Mouse (Mus musculus) urinary bladder, postnatal 10 days (tissue): ENCODE results near the gene Tmx2.
"Not testable (repeated sequence)": the region's sequence is repeated elsewhere in the genome, so short reads cannot be mapped to it uniquely, and the experiment has no call there.

Experiments used
- DNase-seq: peaks from one replicate; pipeline ENCODE4 v3.0.0; 2022; ENCODE audit warnings: low spot score

Tmx2 gene

DNA sequence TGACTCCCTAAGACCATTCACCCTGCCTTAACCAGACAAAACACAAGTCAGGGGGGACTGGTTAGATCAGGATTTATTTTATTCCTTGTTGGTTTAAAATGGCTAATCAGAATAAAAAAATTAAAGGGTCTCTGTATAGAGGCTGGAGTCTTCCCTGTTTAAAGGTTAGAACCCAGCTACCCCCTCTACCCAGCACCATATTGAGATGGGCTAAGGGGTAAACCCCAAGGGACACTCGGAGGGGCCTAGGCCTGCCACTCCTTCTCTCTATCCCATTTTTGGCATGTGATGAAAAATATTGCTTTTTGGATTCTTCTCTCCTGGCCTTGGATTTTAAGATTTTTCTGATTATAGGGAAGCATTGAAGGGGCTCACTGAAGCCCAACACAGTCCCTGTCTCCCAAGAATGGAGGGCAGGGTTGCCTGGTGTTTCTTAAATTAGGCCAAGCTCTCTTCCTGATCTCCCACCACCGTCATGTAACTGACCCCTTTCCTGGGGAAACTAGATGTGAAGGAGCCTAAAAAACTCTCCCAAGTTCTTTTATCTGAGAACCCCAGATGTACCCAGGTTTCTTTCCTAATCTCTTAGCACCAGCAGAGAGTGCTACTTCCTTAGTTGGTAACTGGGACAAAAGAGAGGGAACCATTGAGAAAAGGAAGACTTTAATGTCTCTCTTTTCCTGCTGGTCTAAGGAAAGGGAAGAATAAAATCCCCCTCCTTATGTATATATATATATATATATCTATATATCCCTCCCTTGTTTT lies 9.3 kb upstream of the Tmx2 start:
- no peak for DNase-seq

DNA sequence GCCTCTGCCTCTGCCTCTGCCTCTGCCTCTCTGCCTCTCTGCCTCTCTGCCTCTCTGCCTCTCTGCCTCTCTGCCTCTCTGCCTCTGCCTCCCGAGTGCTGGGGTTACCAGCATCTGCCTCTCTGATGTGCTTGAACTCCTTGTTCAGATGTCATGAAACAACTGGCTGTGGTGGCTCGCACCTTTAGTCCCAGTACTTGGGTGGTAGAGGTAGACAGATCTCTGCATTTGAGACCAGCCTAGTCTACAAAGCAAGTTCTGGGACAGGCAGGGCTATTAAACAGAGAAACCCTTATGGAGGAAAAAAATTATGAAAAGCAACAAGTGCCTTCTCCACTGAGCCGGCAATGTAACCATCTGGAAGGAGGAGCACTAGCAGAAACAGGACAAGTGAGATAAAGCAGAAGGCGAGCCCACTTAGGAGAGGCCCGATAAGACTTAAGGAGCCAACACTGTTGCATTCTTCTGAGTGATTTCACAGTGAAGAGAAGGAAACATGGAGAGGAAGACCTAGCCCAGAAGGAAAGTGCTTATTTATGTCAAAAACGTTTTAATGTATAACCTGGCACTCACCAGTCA lies 3.8 kb upstream of the Tmx2 start:
- DNase-seq = no peak

DNA sequence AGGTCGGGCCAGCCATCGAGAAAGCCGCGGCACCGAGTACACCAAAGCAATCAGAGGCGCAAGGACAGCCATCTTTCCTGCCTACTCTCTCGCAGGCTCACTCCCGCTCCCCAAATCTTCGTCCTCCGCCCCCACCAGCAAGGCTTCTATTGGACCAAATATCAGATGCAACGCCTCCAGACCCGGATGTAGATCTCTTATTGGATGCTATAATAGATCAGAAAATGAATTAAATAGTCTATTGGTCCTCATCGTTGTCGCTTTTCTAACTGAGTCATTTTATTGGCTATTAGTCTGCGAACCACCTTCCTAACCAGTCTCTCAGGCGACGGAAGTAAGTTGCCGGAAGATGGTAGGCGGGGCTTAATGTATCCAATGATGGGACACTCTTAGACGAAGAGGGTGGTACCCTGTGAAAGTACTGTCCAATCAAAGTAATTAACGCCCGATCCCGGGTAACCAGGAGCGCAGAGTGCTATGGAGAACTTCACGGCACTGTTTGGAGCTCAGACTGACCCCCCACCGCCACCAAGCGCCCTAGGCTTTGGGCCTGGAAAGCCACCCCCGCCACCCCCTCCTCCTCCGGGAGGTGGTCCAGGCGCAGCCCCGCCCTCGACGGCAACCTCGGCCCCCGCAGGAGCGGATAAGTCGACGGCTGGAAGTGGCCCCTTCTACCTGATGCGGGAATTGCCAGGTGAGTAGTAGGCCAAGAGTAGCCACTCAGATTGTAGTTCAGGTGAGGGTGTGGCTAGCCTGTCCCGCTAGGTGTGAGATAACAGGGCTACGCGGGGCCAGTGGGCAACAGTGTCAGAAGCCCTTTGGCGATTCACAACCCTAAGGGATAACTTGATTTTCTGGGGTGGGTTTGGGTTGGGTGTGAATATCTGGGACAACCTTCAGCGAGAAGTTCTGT lies 716 bp downstream of the Tmx2 start, which contains the start of the genes Gm28635 and Med19:
Gene Gm28635 (minus strand): TSS at position 74 of the 913 bp plus-strand sequence.
Gene Med19 (plus strand): TSS at position 435 of the 913 bp plus-strand sequence.
- peak; percentile 54 for DNase-seq

DNA sequence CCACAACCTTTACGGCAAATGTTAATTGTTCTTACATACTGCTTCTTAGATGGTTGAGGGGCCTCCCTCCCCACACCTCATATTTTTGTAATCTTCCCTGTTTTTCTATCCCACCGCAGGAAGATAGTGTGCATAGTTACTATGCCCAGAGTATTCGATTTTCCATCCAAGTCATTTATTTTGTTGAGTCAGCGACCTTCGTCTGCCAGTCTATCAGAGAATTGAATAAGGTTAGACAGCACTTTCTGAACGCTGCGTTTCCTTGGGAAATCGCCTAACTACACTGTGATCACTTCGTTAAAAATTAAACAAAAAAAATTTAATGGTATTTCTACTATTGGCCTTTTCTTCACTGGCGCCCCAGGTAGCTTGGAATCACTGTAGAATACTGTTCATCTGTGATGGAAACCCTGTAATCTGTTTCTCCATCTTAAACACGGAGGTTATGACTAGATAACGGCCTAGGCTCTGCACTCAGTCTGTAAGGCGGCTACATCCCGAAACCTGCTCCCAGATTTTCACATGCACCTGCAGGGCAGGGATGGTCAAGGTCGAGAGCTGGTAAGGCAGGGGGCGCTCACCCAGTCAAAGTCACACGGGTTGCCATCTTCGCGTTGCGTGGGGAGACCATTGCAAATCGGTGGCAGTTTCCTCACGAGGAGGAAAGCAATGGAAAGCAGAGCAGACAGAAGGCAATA lies 1.5 kb downstream of the Tmx2 start:
- DNase-seq = no peak

DNA sequence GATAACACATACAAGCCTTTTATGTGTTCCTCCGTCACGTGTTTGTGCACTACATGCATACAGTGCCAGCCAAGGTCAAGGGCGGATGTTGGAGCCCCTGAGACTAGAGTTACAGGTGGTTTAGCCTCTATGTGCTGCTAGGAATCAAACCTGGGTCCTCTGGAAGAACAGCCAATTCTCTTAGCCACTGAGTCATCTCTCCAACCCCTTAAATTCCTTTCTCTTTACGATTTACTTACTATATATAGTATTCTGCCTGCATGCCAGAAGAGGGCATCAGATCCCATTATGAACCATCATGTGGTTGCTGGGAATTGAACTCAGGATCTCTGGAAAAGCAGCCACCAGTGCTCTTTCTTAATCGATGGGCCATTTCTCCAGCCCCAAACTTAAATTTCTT lies 7.4 kb downstream of the Tmx2 start:
- DNase-seq = not testable (repeated sequence)

DNA sequence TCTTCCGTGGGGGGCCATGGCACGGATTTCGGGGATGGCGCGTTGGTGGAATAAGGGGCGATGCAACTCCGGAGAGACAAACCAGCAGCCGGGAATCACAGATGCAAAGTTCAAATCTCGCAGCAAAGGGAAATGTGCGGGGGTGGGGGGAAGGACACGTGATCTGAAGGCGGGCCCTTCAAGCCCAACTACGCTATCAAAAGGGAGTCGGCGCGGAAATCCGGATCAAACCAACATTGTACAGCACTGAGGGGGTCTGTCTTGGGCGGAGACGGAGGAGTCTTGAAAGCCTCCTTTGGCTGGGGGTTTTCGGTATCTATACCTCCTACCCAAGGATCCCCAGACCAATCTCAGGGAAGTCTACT lies 8.4 kb downstream of the Tmx2 start, which contains the start of gene Selenoh:
Gene Selenoh (minus strand): TSS at position 202 of the 365 bp plus-strand sequence.
- peak; percentile 38 for DNase-seq

DNA sequence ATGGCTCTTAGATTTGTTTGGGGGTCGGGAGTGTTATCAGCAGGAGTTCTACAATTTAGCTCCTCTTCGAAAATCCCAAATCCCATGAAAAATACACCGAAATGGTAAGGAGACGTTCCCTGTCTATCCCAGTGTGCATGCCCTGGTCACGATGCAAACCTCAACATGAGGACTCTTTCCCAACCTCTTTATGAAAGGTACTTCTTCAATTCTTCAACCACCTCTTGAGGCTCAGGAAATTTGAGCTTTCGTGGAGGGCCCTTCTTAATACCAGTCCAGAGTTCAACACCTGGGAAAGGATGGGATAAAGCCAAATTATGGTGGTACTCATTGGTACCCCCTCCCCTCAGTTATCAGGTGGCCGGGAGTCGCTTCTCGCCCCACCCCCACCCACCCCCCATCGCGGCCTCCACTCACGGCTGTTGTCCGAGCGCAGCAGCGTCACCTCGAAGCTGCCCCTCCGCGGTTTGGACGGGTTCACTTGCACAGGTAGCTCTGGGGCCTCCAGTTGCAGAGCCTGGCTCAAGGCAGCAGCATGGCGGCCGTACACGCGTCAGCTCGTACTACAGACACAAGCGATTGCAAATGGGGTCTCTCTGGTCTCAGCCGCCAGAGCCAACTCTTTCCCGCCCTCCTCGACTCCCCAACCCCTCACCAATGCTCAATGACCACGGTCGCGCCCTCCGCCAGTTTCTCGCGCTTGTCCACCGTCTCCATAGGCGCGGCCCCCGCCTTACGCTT lies 8.9 kb downstream of the Tmx2 start:
- no peak for DNase-seq

DNA sequence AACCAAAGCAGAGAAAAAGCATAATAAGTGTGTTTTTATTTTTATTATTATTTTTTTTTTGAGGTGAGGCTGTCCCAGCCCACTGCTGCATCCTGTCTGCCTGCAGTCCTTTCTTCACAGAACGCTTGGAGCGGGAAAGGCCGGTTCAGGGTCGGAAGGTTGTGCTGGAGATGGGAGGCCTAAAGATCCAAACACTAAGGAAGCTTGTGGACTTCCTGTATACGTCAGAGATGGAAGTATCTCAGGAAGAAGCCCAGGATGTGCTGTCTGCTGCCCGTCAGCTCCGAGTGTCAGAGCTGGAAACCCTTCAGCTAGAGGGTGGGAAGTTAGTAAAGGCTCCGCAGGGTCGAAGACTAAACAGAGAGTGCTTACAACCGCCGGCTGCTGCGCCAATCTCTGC lies 12.9 kb downstream of the Tmx2 start:
- DNase-seq = no peak

DNA sequence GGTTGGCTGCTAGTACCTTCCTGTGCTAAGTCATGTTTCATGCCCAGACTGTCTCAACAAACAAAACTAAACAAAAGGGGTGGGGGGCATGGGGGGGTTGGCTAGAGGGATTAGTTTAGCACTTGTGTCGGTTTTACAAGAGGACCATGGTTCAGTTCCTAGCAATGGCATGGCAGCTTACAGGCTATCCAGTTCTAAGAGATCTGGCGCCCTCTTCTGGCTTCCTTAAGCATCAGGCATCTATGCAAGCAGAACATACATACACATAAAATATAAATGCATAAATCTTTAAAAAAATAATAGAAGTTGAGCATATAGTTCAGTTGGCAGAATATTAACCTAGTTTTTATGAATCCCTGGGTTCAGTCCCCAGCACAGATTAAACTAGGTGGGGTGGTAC lies 16.1 kb downstream of the Tmx2 start:
- DNase-seq = no peak

DNA sequence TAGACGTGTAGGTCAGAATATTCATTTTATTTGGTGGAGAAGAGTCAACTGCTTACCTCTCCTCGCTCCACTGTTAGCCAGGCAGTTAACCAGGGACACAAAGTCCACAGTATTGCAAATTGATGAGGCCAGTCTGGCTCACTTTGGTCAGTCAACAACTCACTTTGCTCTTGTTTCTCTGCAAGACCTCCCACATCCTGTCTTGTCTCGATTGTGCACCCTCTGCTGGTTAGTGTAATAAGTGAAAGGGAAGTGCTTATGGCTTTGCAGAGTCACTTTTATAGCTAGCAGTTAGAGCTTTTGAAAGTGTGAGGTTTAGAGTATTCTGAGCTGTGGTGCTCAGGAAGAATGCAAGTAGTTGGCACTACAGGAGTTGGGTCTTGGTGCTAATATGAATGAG lies 18.7 kb downstream of the Tmx2 start:
- DNase-seq = no peak

DNA sequence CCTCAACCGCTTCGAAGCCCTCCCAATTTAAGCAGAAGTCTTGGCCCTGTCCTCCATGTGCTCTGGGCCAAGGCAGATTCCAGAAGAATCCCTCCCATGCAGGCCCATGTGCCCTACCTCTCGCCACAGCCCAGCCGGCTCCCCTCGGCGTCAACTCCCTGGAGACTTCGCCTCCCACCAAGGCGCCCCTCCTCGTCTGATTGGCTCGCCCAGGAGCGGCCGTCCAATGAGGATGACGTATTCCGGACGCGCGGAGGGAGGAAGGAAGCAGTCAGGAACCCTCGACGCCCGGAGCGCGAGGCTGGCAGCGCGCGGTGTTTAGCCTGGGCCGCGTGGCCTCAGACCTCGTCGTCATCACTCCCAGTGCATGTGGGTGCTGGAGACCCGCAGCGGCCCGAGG lies 20.1 kb downstream of the Tmx2 start, which contains the start of gene Btbd18:
Gene Btbd18 (plus strand): TSS at position 274 of the 400 bp plus-strand sequence.
- no peak for DNase-seq

DNA sequence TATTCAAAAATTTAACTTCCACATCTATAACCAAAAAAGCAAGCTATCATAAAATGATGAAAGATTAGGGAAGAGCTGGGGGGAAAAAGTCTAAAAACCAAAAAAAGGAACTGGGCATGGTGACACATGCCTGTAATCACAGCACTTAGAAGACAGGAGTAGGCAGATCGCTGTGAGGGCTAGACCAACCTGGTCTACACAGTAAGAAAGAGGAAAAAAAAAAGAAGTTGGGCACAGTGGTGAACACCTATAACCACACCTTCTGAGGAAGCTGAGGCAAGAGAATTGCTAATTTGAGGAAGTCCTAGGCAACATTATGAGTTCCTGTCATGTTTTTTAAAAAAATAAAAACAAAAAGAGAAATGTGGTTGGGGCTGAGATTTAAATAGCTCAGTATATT lies 23.1 kb downstream of the Tmx2 start:
- DNase-seq = no peak

DNA sequence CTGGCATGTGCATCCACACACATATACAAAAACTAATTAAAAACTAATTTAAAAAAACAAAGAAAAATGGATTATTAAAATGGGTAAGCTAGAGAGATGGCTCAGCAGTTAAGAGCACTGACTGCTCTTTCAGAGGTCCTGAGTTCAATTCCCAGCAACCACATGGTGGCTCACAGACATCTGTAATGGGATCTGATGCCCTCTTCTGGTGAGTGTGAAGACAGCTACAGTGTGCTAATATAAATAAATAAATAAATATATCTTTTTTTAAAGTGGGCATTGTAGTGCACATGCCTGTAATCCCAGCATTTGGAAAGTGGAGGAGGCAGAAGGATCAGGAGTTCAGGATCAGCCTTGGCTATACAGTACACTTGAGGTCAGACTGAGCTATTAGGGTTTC lies 25.6 kb downstream of the Tmx2 start:
- DNase-seq = no peak

DNA sequence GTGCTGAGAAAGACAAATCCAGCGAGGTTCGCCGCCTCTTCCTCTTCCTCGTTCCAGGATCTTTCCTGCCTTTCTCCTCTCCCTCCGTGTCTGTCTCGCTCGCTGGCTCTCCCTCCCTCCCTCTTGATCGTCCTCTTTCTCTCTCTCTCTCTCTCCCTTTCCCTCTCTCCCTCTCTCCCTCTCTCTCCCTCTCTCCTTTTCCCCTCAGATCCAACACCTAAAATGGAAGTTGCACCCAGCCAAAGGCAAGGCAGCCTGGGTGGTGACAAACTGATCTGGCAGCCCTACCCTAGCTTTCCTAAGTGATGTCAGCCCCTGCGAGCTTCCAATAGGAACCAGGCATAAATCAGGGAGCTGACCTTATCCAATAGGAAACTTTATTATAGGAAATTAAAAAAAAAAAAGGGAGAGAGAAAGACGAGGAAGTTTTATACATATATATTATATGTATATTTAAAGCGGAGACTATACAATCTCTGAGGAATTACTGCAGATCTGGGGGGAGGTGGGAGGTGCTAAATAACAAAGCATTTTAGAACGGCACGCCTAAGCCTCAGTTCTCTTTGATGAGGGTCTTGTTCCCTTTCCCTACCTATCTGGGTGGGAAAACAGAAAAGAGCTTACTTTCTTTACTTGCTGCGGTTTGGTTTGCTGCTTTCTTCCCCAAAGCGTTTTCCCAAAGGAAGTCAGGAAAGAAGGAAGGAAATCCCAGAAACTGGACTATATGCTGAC lies 28.3 kb downstream of the Tmx2 start, which contains the start of gene Ctnnd1:
Gene Ctnnd1 (minus strand): TSS at position 302 of the 732 bp plus-strand sequence.
- DNase-seq = peak; percentile 34

DNA sequence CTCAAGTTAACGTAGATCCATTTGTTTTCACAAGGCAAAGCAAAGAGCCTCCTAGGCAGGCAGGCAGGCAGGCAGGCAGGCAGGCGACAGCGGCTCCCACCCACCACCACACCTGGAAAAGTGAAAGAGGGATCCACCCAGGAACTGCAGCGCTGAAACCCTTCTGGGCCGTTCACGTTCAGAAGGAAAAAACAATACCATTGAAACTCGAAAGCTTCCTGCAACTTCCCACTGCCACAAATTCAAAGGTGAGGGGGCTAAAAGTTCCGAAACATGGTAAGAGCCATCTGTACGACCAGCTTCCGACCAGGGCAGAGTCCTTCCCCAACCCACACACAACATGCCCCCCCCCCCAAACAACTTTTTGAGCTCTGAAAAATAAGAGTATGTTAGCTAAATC lies 29.3 kb downstream of the Tmx2 start:
- DNase-seq = no peak

DNA sequence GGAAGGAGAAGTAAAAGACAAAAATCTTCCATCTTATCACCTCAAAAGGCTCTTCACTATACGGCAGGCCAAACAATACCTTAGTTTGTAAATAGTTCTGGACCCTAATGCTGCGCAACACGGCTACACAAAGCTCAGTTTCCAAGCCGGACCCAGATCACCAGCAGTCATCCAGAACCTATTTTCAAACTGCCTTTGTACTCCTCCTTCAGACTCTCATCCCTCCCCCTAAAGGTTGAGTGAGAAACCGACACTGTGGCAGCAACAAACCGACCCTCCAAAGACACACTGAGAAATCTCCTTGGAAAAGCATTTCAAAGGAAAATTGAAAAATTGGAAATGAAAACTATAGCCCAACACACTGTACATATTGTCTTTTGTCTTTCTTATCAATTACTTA lies 30.6 kb downstream of the Tmx2 start:
- DNase-seq = no peak

DNA sequence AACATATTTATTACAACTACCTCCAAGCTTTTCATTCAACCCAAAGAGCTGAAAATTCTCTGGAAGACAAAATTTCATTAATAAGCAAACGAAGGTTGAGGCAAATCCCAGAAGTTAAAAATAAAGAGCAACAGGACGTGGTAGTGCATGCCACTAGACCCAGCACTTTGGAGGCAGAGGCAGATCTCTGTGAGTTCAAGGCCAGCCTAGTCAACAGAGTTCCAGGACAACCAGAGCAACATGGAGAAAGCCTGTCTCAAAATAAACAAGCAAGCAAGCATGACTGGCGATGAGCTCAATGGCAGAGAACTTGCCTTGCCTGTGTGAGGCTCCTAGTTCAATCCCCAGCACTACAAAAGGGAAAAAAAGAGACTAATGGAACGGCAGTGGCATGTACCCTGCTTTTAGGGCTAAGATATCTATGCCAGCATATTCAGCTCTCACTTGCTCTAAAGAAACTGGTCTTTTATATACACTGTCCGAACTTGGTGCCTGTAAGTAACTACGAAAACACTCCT lies 31.8 kb downstream of the Tmx2 start:
- no peak for DNase-seq

DNA sequence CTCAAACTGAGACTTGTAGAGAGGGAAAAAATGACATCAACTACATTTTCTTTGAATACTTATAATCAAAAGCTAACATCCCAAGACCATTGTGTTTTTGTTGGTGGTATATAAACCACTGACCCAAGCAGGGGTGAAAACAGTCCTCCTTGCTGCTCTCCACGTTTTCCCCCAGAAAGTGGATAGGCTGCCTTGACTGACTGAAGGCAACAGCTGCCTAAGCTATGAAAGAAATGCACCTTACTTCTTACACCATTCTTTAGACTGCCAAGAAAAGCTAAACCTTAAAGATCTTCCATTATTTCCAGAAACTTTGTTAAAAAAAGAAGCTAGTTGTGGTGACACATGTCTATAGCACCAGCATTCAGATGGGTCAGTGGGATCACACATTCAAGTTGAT lies 32.8 kb downstream of the Tmx2 start:
- no peak for DNase-seq

DNA sequence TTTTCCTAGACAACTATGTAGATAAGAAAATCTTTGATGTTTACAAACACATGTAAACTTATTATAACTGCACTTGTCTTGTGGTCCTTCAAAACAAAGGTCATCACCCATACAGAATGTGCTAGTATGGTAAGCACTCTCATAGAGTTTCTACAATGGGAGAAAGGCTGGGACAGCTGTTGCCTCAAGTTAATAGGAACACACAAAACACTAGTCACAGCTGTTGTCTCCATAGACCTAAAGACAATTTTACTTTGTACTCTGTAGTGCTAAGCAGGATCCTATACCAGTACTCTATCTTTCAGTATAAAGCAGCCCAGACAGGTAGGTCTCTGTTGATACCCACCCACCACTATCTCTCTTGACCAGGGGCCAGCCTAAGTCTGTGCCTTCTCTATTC lies 38.1 kb downstream of the Tmx2 start:
- DNase-seq = no peak
